Comparison of ENCODE assay signal across 8 mouse cellular contexts in genomic region chr10:77032591-77033322, GRCm38 (mm10). TPM values are rescaled to one million over a fixed set of nuclear protein-coding genes. Genes with fewer than 3 reads are reported as not detected.
DNase-seq lines count a peak whose midpoint lies in the region; ATAC-seq lines count a peak whose summit lies in the region.

No protein-coding gene starts in this region.

- H3K27me3 ChIP-seq in intestine, embryonic 14.5 days (replicated peaks; ENCODE audit: control insufficient read depth, insufficient read depth, low read length) = no peaks in the 10 kb centered on the region

- H3K4me2 ChIP-seq in intestine, embryonic 14.5 days (ENCODE audit: low read length) = peak overlapping the region; percentile 74

- H3K36me3 ChIP-seq in intestine, embryonic 14.5 days (ENCODE audit: control insufficient read depth, insufficient read depth, low read length) = no peaks in the 10 kb centered on the region

- peak overlapping the region; percentile 55 for H3K9ac ChIP-seq in intestine, embryonic 14.5 days (ENCODE audit: low read length)

- DNase-seq in adrenal gland, adult 18-20 months (ENCODE audit: low spot score in 2 of 2) = peak; percentile 89 to 91
- DNase-seq in embryo, embryonic 11 days = peak; percentile 98
- DNase-seq in gastrocnemius, postnatal 25 days = peak; percentile 90
- DNase-seq in intestine, embryonic 14.5 days (ENCODE audit: low spot score) = peak; percentile 95
- peak; percentile 93 to 96 for DNase-seq in left cerebral cortex, postnatal 14 days (ENCODE audit: low spot score in 2 of 2)
- DNase-seq in mesoderm, embryonic 11.5 days (ENCODE audit: low read depth, low spot score) = peak; percentile 97
- DNase-seq in right cerebral cortex, postnatal 36 days (ENCODE audit: low spot score in 2 of 2) = peak; percentile 91 to 95
- peak; percentile 93 for DNase-seq in yolk sac, embryonic 10.5 days (ENCODE audit: low spot score)

- under 1% methylated on average over 49 of the region's 49 CpGs for WGBS in intestine, embryonic 14.5 days

- peak; percentile 92 for ATAC-seq in intestine, embryonic 14.5 days (replicated peaks; ENCODE audit: low FRiP score, low TSS enrichment, low read depth)

- peak overlapping the region; percentile 55 for H3K4me3 ChIP-seq in intestine, embryonic 14.5 days (ENCODE audit: low read depth, low read length)

- intact Hi-C loops in left cerebral cortex, postnatal 14 days (cut with DNase I) = no loop called here

- H3K4me1 ChIP-seq in intestine, embryonic 14.5 days (replicated peaks; ENCODE audit: control insufficient read depth, insufficient read depth, low read length) = peaks cover 19% of the 10 kb centered on the region

- H3K9me3 ChIP-seq in intestine, embryonic 14.5 days (ENCODE audit: control insufficient read depth, low read length) = no peaks in the 10 kb centered on the region

- peak overlapping the region; percentile 10; the same call in 1 of the 2 replicates for H3K27ac ChIP-seq in intestine, embryonic 14.5 days (ENCODE audit: low read depth)

RNA-seq across cellular contexts. Expression of gene Slc19a1, which starts 0.7 kb away (rescaled TPM):
- total RNA-seq in adrenal gland, adult 18-20 months (2021) = 10 to 100 TPM; 17.6 to 26.6 TPM
- total RNA-seq in gastrocnemius, postnatal 25 days (2021) = 1 to 10 TPM; 5.3 to 5.7 TPM
- 45.2 and 50.2 TPM in 2 replicates for polyA plus RNA-seq in intestine, embryonic 14.5 days (2014; fragmentation: Nextera tagmentation; extraction: Ambion mirVana)
- 10 to 100 TPM; 27.9 to 28.4 TPM for total RNA-seq in left cerebral cortex, postnatal 14 days (2021)

Comparison
In these comparisons a context has a peak if more than half of its experiments do, and no peak if none do; other contexts are left out.
1. Peak in every context shown above with its lines: DNase-seq, ATAC-seq, H3K4me3 ChIP-seq and H3K27ac ChIP-seq.